Mouse (Mus musculus) kidney, embryonic 14.5 days (tissue): Measurements from ENCODE around the gene Krt71. TPM values are rescaled to one million over a fixed set of nuclear protein-coding genes. Genes with fewer than 3 reads are reported as not detected.

ENCODE experiments used
- ATAC-seq: fragments of 200-750 bp; cut with Nextera tagmentation; 2 replicates; pipeline ENCODE4 v1.8.0; 2017; ENCODE audit warnings: moderate number of reproducible peaks, mild to moderate bottlenecking, moderate TSS enrichment, moderate library complexity; ENCODE audit not compliant: low FRiP score, low TSS enrichment
- H3K27ac ChIP-seq: fragments of 300-500 bp; sonication (generic); 2 replicates; pipeline ENCODE4 v1.5.1; 2014; ENCODE audit warnings: low read depth, mild to moderate bottlenecking, low read length, moderate library complexity, mixed read lengths
- H3K27me3 ChIP-seq: fragments of 300-500 bp; sonication (generic); 2 replicates; pipeline ENCODE4 v1.6.1; 2014; ENCODE audit warnings: mild to moderate bottlenecking, low read length; ENCODE audit not compliant: control insufficient read depth, insufficient read depth
- H3K36me3 ChIP-seq: fragments of 300-500 bp; sonication (generic); 2 replicates; pipeline ENCODE4 v1.6.1; 2014; ENCODE audit warnings: low read length, mixed read lengths; ENCODE audit not compliant: control insufficient read depth, insufficient read depth
- H3K4me1 ChIP-seq: fragments of 300-500 bp; sonication (generic); 2 replicates; pipeline ENCODE4 v1.6.1; 2014; ENCODE audit warnings: low read length, mixed read lengths; ENCODE audit not compliant: control insufficient read depth, insufficient read depth
- H3K4me2 ChIP-seq: fragments of 300-500 bp; sonication (generic); replicated peaks from 2 replicates; pipeline ENCODE4 v1.6.1; 2014; ENCODE audit warnings: low read depth, mild to moderate bottlenecking, low read length
- H3K4me3 ChIP-seq: fragments of 300-500 bp; sonication (generic); 2 replicates; pipeline ENCODE4 v1.5.1; 2014; ENCODE audit warnings: mild to moderate bottlenecking, low read length
- H3K9ac ChIP-seq: fragments of 300-500 bp; sonication (generic); 2 replicates; pipeline ENCODE4 v1.6.1; 2014; ENCODE audit warnings: low read depth, mild to moderate bottlenecking, low read length, moderate library complexity
- H3K9me3 ChIP-seq: fragments of 300-500 bp; sonication (generic); 2 replicates; pipeline ENCODE4 v1.6.1; 2016; ENCODE audit warnings: low read length; ENCODE audit not compliant: control insufficient read depth
- WGBS: fragments of 180-500 bp; shearing (Covaris S2); extraction: QIAGEN DNeasy Blood & Tissue Kit; methylation state at CpG from one replicate; pipeline ENCODE4 v1.1.7; 2014; 5-methylcytosine and 5-hydroxymethylcytosine counted together
- polyA plus RNA-seq: library from polyadenylated mRNA; unstranded; fragments of >200 nt; fragmentation: Nextera tagmentation; extraction: Ambion mirVana; gene quantifications from 2 replicates; pipeline ENCODE4 v1.2.1, GENCODE M21; 2014

The Krt71 gene
- polyA plus RNA-seq: not detected in 2 replicates

- Histone ChIP-seq H3K27ac (no peak within 1 kb of the TSS), H3K9me3 (no peaks in the 10 kb centered on the region), H3K4me1 (no peaks in the 10 kb centered on the region), H3K4me3 (no peak within 1 kb of the TSS), H3K4me2 (no peak within 1 kb of the TSS), H3K9ac (no peak within 1 kb of the TSS), H3K27me3 (peaks cover 3% of the 10 kb centered on the region; the same call in 1 of the 2 replicates), H3K36me3 (no peaks in the 10 kb centered on the region)
- ATAC-seq: no peak
- WGBS: 59% methylated on average over 14 of the region's 14 CpGs
Observed at GRCm38 (mm10) chr15:101742711-101743110, at the start of gene Krt71. TSS of gene Krt71 (minus strand) at chr15:101743109.

- no peak for ATAC-seq
- H3K27me3 ChIP-seq: peaks cover 4% of the 10 kb centered on the region; the same call in 1 of the 2 replicates
- no peaks in the 10 kb centered on the region for H3K9me3 ChIP-seq
- WGBS: 6% methylated on average over 3 of the region's 3 CpGs
- no peak overlapping the region for H3K9ac ChIP-seq
- H3K27ac ChIP-seq: no peak overlapping the region
- H3K4me1 ChIP-seq: no peaks in the 10 kb centered on the region
- no peak overlapping the region for H3K4me3 ChIP-seq
- H3K4me2 ChIP-seq: no peak overlapping the region
- H3K36me3 ChIP-seq: no peaks in the 10 kb centered on the region
Observed at GRCm38 (mm10) chr15:101790867-101791266, 48.0 kb upstream of the Krt71 start.

DNA sequence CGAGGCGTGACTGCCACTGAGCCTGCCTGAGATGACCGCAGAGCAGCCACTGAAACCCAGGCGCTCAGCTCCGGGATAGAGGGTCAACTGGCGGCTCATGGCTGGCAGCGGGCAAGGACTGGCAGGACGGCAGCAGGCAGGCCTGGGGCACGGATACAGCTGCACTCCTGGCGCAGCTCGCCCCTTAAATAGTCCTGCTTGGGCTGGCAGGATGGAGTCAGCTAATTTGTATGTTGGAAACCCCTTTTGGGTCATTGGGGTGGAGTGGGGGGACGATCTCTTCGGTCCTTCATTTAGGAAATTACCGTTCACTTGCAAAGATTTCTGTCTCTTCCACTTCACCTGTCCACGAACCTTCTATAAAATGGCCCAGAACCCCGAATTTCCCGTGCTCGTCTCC is 43.5 kb upstream of the Krt71 start, which contains the start of gene Krt72:
Krt72 (minus strand) TSS at position 101 of the 400 bp plus-strand sequence.
- H3K9ac ChIP-seq: no peak within 1 kb of the TSS
- peaks cover 4% of the 10 kb centered on the region for H3K27me3 ChIP-seq
- no peak for ATAC-seq
- 91% methylated on average over 18 of the region's 18 CpGs for WGBS
- no peaks in the 10 kb centered on the region for H3K4me1 ChIP-seq
- H3K36me3 ChIP-seq: no peaks in the 10 kb centered on the region
- H3K4me2 ChIP-seq: no peak within 1 kb of the TSS
- no peak within 1 kb of the TSS for H3K4me3 ChIP-seq
- H3K9me3 ChIP-seq: no peaks in the 10 kb centered on the region
- no peak within 1 kb of the TSS for H3K27ac ChIP-seq

- Histone ChIP-seq H3K4me3 (no peak overlapping the region), H3K9me3 (no peaks in the 10 kb centered on the region), H3K27ac (no peak overlapping the region), H3K27me3 (no peaks in the 10 kb centered on the region; the same call in 1 of the 2 replicates), H3K36me3 (no peaks in the 10 kb centered on the region), H3K4me2 (no peak overlapping the region), H3K9ac (no peak overlapping the region), H3K4me1 (no peaks in the 10 kb centered on the region)
- ATAC-seq: no peak
- WGBS: 77% methylated on average over 10 of the region's 10 CpGs
Observed at GRCm38 (mm10) chr15:101773420-101773819, 30.5 kb upstream of the Krt71 start.

DNA sequence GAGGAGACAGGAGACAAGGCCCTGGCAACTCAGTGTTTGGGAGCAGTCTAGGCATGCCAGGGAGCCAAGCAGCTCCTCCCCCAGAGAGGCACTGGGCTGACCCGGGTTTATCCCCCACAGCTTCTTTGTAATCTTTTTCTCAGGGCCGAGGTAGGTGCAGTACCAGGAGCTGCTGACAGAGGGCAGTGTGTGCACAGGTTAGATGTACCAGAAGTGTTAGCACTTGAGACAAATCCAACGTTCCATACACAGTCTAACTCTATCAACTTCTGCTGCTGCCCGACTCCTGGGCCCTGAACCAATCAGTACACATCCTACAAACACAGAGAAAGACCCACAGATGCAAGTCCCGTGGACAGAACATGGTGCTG is 29.8 kb upstream of the Krt71 start:
- Histone ChIP-seq H3K27ac (no peak overlapping the region), H3K27me3 (no peaks in the 10 kb centered on the region; the same call in 1 of the 2 replicates), H3K4me2 (no peak overlapping the region), H3K36me3 (no peaks in the 10 kb centered on the region), H3K9ac (no peak overlapping the region), H3K4me3 (no peak overlapping the region), H3K4me1 (no peaks in the 10 kb centered on the region), H3K9me3 (no peaks in the 10 kb centered on the region)
- peak; percentile 73; the same call in 1 of the 2 replicates for ATAC-seq
- WGBS: 9% methylated on average over 5 of the region's 5 CpGs

DNA sequence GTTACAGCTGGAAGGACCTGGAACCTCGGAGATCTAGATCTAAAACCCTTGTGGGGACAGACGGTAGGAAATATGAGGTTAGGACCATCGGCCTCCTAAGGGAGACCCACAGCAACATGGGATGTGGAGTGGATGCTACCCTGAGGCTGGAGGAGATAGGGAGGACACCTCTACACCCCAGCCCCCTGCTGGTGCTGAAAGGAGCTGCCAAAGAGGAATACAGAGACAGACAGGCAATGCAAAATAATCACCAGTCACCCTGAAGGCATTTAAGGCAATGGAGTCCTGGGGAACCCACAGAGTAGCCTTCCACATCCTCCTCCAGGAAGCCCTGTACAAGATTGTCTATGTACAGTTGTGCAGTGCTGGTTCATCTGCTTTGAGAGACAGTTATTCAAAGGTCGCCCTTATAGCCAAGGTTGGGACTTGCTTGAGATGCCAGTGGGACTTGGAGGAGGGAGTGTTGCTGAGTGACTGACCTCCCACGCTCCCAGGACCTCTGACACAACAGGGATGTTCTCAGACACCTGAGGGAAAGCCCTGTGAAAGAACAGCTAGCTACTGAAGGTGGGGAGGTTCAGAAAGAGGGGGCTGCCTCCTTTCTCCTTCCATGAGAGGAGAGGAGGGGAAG is 29.3 kb upstream of the Krt71 start:
- no peak for ATAC-seq
- no peaks in the 10 kb centered on the region; the same call in 1 of the 2 replicates for H3K27me3 ChIP-seq
- H3K36me3 ChIP-seq: no peaks in the 10 kb centered on the region
- no peak overlapping the region for H3K4me2 ChIP-seq
- H3K27ac ChIP-seq: no peak overlapping the region
- 80% methylated on average over 5 of the region's 5 CpGs for WGBS
- no peak overlapping the region for H3K9ac ChIP-seq
- H3K4me1 ChIP-seq: no peaks in the 10 kb centered on the region
- H3K4me3 ChIP-seq: no peak overlapping the region
- H3K9me3 ChIP-seq: no peaks in the 10 kb centered on the region

- WGBS: 37% methylated on average over 8 of the region's 8 CpGs
- H3K4me2 ChIP-seq: no peak overlapping the region
- no peaks in the 10 kb centered on the region for H3K4me1 ChIP-seq
- H3K27me3 ChIP-seq: no peaks in the 10 kb centered on the region
- H3K27ac ChIP-seq: no peak overlapping the region
- no peaks in the 10 kb centered on the region for H3K36me3 ChIP-seq
- no peak overlapping the region for H3K4me3 ChIP-seq
- H3K9me3 ChIP-seq: no peaks in the 10 kb centered on the region
- no peak for ATAC-seq
- no peak overlapping the region for H3K9ac ChIP-seq
Observed at GRCm38 (mm10) chr15:101770226-101770625, 27.3 kb upstream of the Krt71 start.

DNA sequence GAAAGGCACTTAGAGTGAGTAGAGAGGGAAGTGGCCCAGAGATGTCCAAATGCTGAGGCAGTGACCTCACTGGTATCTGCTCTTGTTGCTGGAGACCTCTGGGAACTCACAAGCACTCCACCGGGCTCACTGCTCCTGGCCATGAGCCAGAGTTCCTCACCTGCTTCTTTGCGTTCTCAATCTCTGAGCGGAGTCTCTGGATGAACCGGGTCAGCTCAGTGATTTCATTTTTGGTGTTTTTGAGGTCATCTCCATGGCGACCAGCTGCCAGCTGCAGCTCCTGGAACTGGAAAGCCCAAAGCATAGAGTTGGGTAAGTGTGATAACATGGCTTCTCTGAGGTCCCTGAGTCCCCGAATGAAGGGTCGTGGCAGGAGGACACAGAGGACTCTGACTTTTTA is 5.1 kb downstream of the Krt71 start:
- peaks cover under 1% of the 10 kb centered on the region; the same call in 1 of the 2 replicates for H3K27me3 ChIP-seq
- no peak overlapping the region for H3K4me2 ChIP-seq
- WGBS: 79% methylated on average over 7 of the region's 7 CpGs
- H3K9me3 ChIP-seq: no peaks in the 10 kb centered on the region
- no peak overlapping the region for H3K27ac ChIP-seq
- no peaks in the 10 kb centered on the region for H3K36me3 ChIP-seq
- ATAC-seq: no peak
- no peak overlapping the region for H3K4me3 ChIP-seq
- H3K4me1 ChIP-seq: no peaks in the 10 kb centered on the region
- no peak overlapping the region for H3K9ac ChIP-seq

DNA sequence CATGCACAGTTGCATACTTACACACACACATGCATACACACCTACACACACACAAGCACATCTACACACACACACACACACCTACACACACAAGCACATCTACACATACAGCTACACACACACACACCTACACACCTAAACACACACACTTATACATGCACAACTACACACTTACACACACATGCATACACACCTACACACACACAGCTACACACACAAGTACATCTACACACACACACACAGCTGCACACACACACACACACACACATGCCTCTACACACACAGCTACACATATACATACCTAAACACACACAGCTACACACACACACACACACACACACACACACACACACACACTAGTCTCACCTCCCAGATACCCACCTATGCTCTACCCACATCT is 12.3 kb downstream of the Krt71 start:
- Histone ChIP-seq H3K27ac (no peak overlapping the region), H3K4me2 (no peak overlapping the region), H3K9ac (no peak overlapping the region), H3K36me3 (no peaks in the 10 kb centered on the region), H3K4me1 (no peaks in the 10 kb centered on the region), H3K4me3 (no peak overlapping the region), H3K27me3 (no peaks in the 10 kb centered on the region), H3K9me3 (no peaks in the 10 kb centered on the region)
- no peak for ATAC-seq
